Mouse (Mus musculus): Measurements from ENCODE around the gene Epo. TPM values are rescaled to one million over a fixed set of nuclear protein-coding genes. Genes with fewer than 3 reads are reported as not detected.

The Epo gene
- polyA plus RNA-seq, 1 experiment from 2014 or later = 1.4 TPM

GRCm38 (mm10) chr5:137532808-137533116 is 280 bp downstream of the Epo start:
- H3K9me3 ChIP-seq (ENCODE audit: control insufficient read depth, low read length) = no peaks in the 10 kb centered on the region
- ATAC-seq (ENCODE audit: low FRiP score) (peak; percentile 28; the same call in 1 of the 2 replicates), DNase-seq (ENCODE audit: low spot score, missing footprints) (no peak)
- WGBS = 1% methylated on average over 10 of the region's 12 CpGs
- H3K9ac ChIP-seq (ENCODE audit: low read length) = peak overlapping the region; percentile 74
- peak overlapping the region; percentile 62 for H3K4me3 ChIP-seq (ENCODE audit: low read depth, low read length)
- H3K36me3 ChIP-seq (ENCODE audit: control insufficient read depth, insufficient read depth, low read length) = peaks cover 17% of the 10 kb centered on the region
- H3K4me2 ChIP-seq = peak overlapping the region; percentile 95
- H3K4me1 ChIP-seq (ENCODE audit: control insufficient read depth, insufficient read depth, low read length) = peaks cover 13% of the 10 kb centered on the region
- peak overlapping the region; percentile 93 for H3K27ac ChIP-seq (ENCODE audit: low read depth, low read length)
- H3K27me3 ChIP-seq (ENCODE audit: control insufficient read depth, insufficient read depth, low read length) = no peaks in the 10 kb centered on the region

DNA sequence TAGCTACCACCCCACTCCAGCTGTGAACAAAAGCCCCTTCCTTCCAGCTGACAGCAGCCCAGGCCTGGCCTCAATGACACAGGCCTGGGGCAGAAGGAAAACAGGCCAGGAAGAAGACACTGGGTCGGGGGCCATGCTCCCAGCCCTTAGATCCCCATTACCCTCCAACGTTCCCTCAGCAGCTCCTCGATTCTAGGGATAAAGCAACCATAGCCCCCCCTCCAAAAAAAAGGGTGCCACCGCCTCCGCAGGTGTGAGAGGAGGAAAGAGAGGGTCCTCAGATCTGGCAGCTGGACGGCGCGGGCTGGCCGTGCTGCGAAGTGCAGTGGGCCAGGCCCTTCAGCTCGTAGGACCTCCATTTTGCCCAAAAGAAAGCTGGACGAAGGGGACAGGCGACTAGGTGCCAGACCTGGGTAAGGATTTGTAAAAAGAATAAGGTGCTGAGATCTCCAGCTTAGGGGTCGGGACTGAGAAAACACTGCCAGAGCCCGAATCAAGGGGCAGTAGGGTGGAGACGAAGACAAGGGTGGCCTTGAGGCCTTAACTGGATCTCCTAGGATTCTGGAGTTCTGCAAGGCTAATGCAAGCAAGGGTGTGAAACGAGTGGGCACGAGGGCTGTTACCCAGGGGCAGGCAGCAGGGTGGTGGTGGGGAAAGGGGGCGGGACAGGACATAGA is 773 bp downstream of the Epo start:
- peak overlapping the region; percentile 95 for H3K4me2 ChIP-seq
- H3K4me3 ChIP-seq (ENCODE audit: low read depth, low read length) = peak overlapping the region; percentile 62
- H3K27ac ChIP-seq (ENCODE audit: low read depth, low read length) = peak overlapping the region; percentile 93
- DNase-seq (ENCODE audit: low spot score, missing footprints) (peak; percentile 92), ATAC-seq (ENCODE audit: low FRiP score) (peak; percentile 0; the same call in 1 of the 2 replicates)
- peak overlapping the region; percentile 74 for H3K9ac ChIP-seq (ENCODE audit: low read length)
- peaks cover 17% of the 10 kb centered on the region for H3K36me3 ChIP-seq (ENCODE audit: control insufficient read depth, insufficient read depth, low read length)
- WGBS = 0% methylated on average over 19 of the region's 19 CpGs
- no peaks in the 10 kb centered on the region for H3K9me3 ChIP-seq (ENCODE audit: control insufficient read depth, low read length)
- H3K27me3 ChIP-seq (ENCODE audit: control insufficient read depth, insufficient read depth, low read length) = no peaks in the 10 kb centered on the region
- H3K4me1 ChIP-seq (ENCODE audit: control insufficient read depth, insufficient read depth, low read length) = peaks cover 14% of the 10 kb centered on the region

GRCm38 (mm10) chr5:137531414-137532130 is 1.5 kb downstream of the Epo start:
- peak overlapping the region; percentile 93 for H3K27ac ChIP-seq (ENCODE audit: low read depth, low read length)
- peaks cover 17% of the 10 kb centered on the region for H3K4me1 ChIP-seq (ENCODE audit: control insufficient read depth, insufficient read depth, low read length)
- ATAC-seq (ENCODE audit: low FRiP score) = peak; percentile 34
- peak overlapping the region; percentile 74 for H3K9ac ChIP-seq (ENCODE audit: low read length)
- no peaks in the 10 kb centered on the region for H3K27me3 ChIP-seq (ENCODE audit: control insufficient read depth, insufficient read depth, low read length)
- peak overlapping the region; percentile 95 for H3K4me2 ChIP-seq
- peak overlapping the region; percentile 62 for H3K4me3 ChIP-seq (ENCODE audit: low read depth, low read length)
- no peaks in the 10 kb centered on the region for H3K9me3 ChIP-seq (ENCODE audit: control insufficient read depth, low read length)
- peak; percentile 97 for DNase-seq (ENCODE audit: low spot score, missing footprints)
- under 1% methylated on average over 50 of the region's 51 CpGs for WGBS
- H3K36me3 ChIP-seq (ENCODE audit: control insufficient read depth, insufficient read depth, low read length) = peaks cover 18% of the 10 kb centered on the region

- under 1% methylated on average over 39 of the region's 46 CpGs for WGBS
Measured at GRCm38 (mm10) chr5:137530588-137531413, 2.2 kb downstream of the Epo start.

DNA sequence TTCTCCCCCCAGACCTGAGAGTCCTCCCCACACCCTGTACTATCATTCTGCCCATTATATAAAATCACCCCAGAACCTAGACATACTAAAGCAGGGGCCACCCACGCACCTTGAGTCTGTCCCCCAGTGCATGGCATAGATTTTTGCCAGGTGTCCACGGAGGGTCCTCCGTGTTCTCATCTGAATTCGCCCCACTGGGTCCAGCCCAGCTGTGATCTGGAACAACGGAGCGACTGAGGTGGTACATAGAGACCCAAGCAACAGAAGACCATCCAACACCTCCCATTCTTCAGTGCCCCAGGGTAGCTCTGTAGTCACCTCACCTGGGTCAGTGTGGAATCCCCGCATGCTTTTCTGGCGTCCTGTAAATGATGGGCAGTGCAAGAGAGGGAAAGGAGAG is 3.0 kb downstream of the Epo start:
- H3K36me3 ChIP-seq (ENCODE audit: control insufficient read depth, insufficient read depth, low read length) = peaks cover 27% of the 10 kb centered on the region
- ATAC-seq (ENCODE audit: low FRiP score) (no peak), DNase-seq (ENCODE audit: low spot score, missing footprints) (no peak)
- H3K9me3 ChIP-seq (ENCODE audit: control insufficient read depth, low read length) = no peaks in the 10 kb centered on the region
- WGBS = 69% methylated on average over 8 of the region's 8 CpGs
- H3K4me3 ChIP-seq (ENCODE audit: low read depth, low read length) = peak overlapping the region; percentile 62
- peak overlapping the region; percentile 74 for H3K9ac ChIP-seq (ENCODE audit: low read length)
- peak overlapping the region; percentile 0; the same call in 1 of the 2 replicates for H3K27ac ChIP-seq (ENCODE audit: low read depth, low read length)
- no peaks in the 10 kb centered on the region for H3K27me3 ChIP-seq (ENCODE audit: control insufficient read depth, insufficient read depth, low read length)
- H3K4me2 ChIP-seq = peak overlapping the region; percentile 95
- peaks cover 22% of the 10 kb centered on the region for H3K4me1 ChIP-seq (ENCODE audit: control insufficient read depth, insufficient read depth, low read length)

More at GRCm38 (mm10) chr5:137530588-137531413, 2.2 kb downstream of the Epo start:
- Histone ChIP-seq H3K36me3 (ENCODE audit: control insufficient read depth, insufficient read depth, low read length) (peaks cover 23% of the 10 kb centered on the region), H3K4me3 (ENCODE audit: low read depth, low read length) (peak overlapping the region; percentile 62), H3K4me1 (ENCODE audit: control insufficient read depth, insufficient read depth, low read length) (peaks cover 22% of the 10 kb centered on the region), H3K9me3 (ENCODE audit: control insufficient read depth, low read length) (no peaks in the 10 kb centered on the region), H3K27ac (ENCODE audit: low read depth, low read length) (peak overlapping the region; percentile 93), H3K27me3 (ENCODE audit: control insufficient read depth, insufficient read depth, low read length) (no peaks in the 10 kb centered on the region), H3K9ac (ENCODE audit: low read length) (peak overlapping the region; percentile 74), H3K4me2 (peak overlapping the region; percentile 95)
- ATAC-seq (ENCODE audit: low FRiP score) = peak; percentile 63
- DNase-seq (ENCODE audit: low spot score, missing footprints) = peak; percentile 93

DNA sequence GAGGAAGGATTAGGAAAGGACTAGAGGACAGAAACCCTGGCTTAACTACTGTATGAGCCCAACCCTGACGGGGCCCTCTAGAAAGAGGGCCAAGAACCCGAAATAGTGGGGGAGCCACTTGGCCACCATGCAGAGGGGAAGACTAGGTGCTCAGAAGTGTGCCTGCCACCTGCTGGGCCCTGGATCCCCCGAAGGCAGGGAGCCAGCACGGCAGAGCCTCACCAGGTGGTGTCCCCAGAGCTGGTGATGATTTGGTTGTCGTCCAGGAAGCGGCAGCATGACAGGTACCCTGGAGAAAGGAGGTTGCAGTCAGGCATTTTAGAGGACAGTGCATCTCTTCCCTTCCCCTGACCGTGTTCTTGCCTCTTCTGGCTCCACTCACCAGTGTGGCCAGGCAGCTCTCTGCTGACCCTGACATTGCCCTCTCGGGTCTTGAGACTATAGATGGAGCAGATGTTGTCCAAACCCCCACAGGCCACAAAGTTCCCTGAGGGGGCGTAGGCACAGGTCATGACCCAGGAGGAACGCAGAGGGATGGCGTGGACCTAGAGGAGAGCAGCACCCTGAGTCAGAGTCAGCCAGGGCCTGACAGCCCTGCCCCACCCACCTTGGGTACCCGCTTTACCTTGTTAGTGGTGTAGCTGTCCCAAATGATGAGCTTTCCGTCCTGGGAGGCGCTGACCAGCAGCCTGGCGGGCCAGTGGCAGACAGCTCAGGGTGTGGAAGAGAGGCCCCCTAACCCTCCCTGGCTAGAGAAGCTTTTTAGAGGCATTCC is 3.6 kb downstream of the Epo start:
- peaks cover 33% of the 10 kb centered on the region for H3K36me3 ChIP-seq (ENCODE audit: control insufficient read depth, insufficient read depth, low read length)
- H3K4me2 ChIP-seq = peak overlapping the region; percentile 95
- no peaks in the 10 kb centered on the region for H3K27me3 ChIP-seq (ENCODE audit: control insufficient read depth, insufficient read depth, low read length)
- no peaks in the 10 kb centered on the region for H3K9me3 ChIP-seq (ENCODE audit: control insufficient read depth, low read length)
- no peak for DNase-seq (ENCODE audit: low spot score, missing footprints)
- 73% methylated on average over 15 of the region's 15 CpGs for WGBS
- H3K27ac ChIP-seq (ENCODE audit: low read depth, low read length) = 0 out of 2 replicates have a peak overlapping the region, but pooled peaks have one; percentile 0
- H3K9ac ChIP-seq (ENCODE audit: low read length) = no peak overlapping the region
- no peak for ATAC-seq (ENCODE audit: low FRiP score)
- H3K4me1 ChIP-seq (ENCODE audit: control insufficient read depth, insufficient read depth, low read length) = peaks cover 22% of the 10 kb centered on the region
- H3K4me3 ChIP-seq (ENCODE audit: low read depth, low read length) = no peak overlapping the region

GRCm38 (mm10) chr5:137528247-137528968 is 4.6 kb downstream of the Epo start:
- DNase-seq (ENCODE audit: low spot score, missing footprints) = no peak
- Histone ChIP-seq H3K9ac (ENCODE audit: low read length) (no peak overlapping the region), H3K36me3 (ENCODE audit: control insufficient read depth, insufficient read depth, low read length) (peaks cover 43% of the 10 kb centered on the region), H3K4me1 (ENCODE audit: control insufficient read depth, insufficient read depth, low read length) (peaks cover 22% of the 10 kb centered on the region), H3K27me3 (ENCODE audit: control insufficient read depth, insufficient read depth, low read length) (no peaks in the 10 kb centered on the region), H3K4me2 (no peak overlapping the region), H3K9me3 (ENCODE audit: control insufficient read depth, low read length) (no peaks in the 10 kb centered on the region), H3K4me3 (ENCODE audit: low read depth, low read length) (no peak overlapping the region), H3K27ac (ENCODE audit: low read depth, low read length) (no peak overlapping the region)
- ATAC-seq (ENCODE audit: low FRiP score) = no peak
- 88% methylated on average over 22 of the region's 22 CpGs for WGBS

DNA sequence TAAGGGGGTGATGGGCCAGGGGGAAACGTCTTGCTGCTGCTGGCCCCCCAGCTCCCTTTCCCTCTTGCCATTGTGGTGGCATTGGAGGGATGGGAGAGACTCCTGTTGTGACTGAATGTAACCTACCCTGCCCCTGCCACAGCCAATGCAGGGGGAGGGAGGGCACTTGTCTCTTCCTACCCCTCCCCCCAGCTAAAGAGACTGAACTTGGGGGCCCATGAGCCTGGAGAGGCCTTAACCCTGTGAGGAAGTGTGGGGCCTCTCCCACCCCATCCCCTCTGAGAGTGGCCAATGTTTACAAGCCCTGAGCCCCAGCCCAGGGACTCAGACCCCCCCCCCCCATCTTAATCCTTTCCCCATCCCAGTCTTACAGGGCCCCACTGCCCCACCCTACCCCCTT is 5.6 kb downstream of the Epo start:
- no peak for DNase-seq (ENCODE audit: low spot score, missing footprints)
- Histone ChIP-seq H3K4me1 (ENCODE audit: control insufficient read depth, insufficient read depth, low read length) (peaks cover 22% of the 10 kb centered on the region), H3K4me2 (no peak overlapping the region), H3K4me3 (ENCODE audit: low read depth, low read length) (no peak overlapping the region), H3K9ac (ENCODE audit: low read length) (no peak overlapping the region), H3K9me3 (ENCODE audit: control insufficient read depth, low read length) (no peaks in the 10 kb centered on the region), H3K36me3 (ENCODE audit: control insufficient read depth, insufficient read depth, low read length) (peaks cover 53% of the 10 kb centered on the region), H3K27me3 (ENCODE audit: control insufficient read depth, insufficient read depth, low read length) (no peaks in the 10 kb centered on the region), H3K27ac (ENCODE audit: low read depth, low read length) (no peak overlapping the region)
- ATAC-seq (ENCODE audit: low FRiP score) = no peak
- WGBS = 63% methylated on average over 1 of the region's 1 CpGs

Measured in midbrain, embryonic 11.5 days (tissue).